ENCODE assay signal across 8 mouse cellular contexts in genomic region chr7:101412796-101413195, GRCm38 (mm10). TPM values are rescaled to one million over a fixed set of nuclear protein-coding genes. Genes with fewer than 3 reads are reported as not detected.
A peak's percentile ranks its signal among the peaks of the same experiment; 100 is the strongest.
DNase-seq lines count a peak whose midpoint lies in the region; TF ChIP-seq lines count a peak whose summit lies in the region.

No protein-coding gene starts in this region.

- no peaks in the 10 kb centered on the region for H3K36me3 ChIP-seq in forebrain, embryonic 10.5 days (replicated peaks)

- intact Hi-C loops in heart, postnatal 14 days (cut with DNase I), result loop anchor here (1.0 to 5.0 kb wide), 3 partner anchors 102 to 210 kb away; no protein-coding TSS in a partner anchor

- DNase-seq in CD8-positive naive resting alpha-beta T cell, adult 2 months (ENCODE audit: low read depth in 2 of 2, low spot score in 2 of 2), result peak; percentile 81 to 89
- DNase-seq in brain, embryonic 14.5 days (ENCODE audit: low read depth), result peak; percentile 89
- DNase-seq in forebrain, embryonic 10.5 days (ENCODE audit: extremely low spot score, low spot score), result peak; percentile 91
- peak; percentile 85 to 92 for DNase-seq in heart, postnatal 14 days
- peak; percentile 92 for DNase-seq in layer of hippocampus, adult 11-12 months (ENCODE audit: low spot score)
- peak; percentile 84 for DNase-seq in lung, adult 2 months
- DNase-seq in thymus, adult 18-20 months, result peak; percentile 57 to 62

- TF ChIP-seq POLR2A in brain, embryonic 14.5 days (IDR thresholded peaks at IDR 0.05; ENCODE audit: borderline replicate concordance, extremely low read depth, insufficient read depth, insufficient read length, poor library complexity, severe bottlenecking), result no peak
- no peak for TF ChIP-seq POLR2A in lung, adult 2 months (IDR thresholded peaks at IDR 0.05; ENCODE audit: borderline replicate concordance, extremely low read depth, low read depth, low read length)
- TF ChIP-seq POLR2A in olfactory bulb, adult 2 months (IDR thresholded peaks at IDR 0.05; ENCODE audit: insufficient read depth, low read depth, low read length), result no peak

- H3K4me3 ChIP-seq in forebrain, embryonic 10.5 days, result no peak overlapping the region
- no peak overlapping the region for H3K4me3 ChIP-seq in lung, adult 2 months (replicated peaks; ENCODE audit: extremely low read depth, low read depth, low read length)
- H3K4me3 ChIP-seq in olfactory bulb, adult 2 months (ENCODE audit: insufficient read depth, low read depth, low read length), result no peak overlapping the region

- H3K27me3 ChIP-seq in forebrain, embryonic 10.5 days (ENCODE audit: poor library complexity, severe bottlenecking), result peaks cover 11% of the 10 kb centered on the region

- no peaks in the 10 kb centered on the region for H3K9me3 ChIP-seq in forebrain, embryonic 10.5 days

- TF ChIP-seq CTCF in brain, embryonic 14.5 days (IDR thresholded peaks at IDR 0.05; ENCODE audit: borderline replicate concordance, extremely low read depth, insufficient read depth, insufficient read length), result peak; percentile 98
- TF ChIP-seq CTCF in lung, adult 2 months (IDR thresholded peaks at IDR 0.05; ENCODE audit: insufficient read depth, low read length), result peak; percentile 99
- TF ChIP-seq CTCF in olfactory bulb, adult 2 months (IDR thresholded peaks at IDR 0.05; ENCODE audit: insufficient read depth, low read depth, low read length), result peak; percentile 47

- H3K27ac ChIP-seq in forebrain, embryonic 10.5 days, result no peak overlapping the region
- peak overlapping the region; percentile 10 for H3K27ac ChIP-seq in olfactory bulb, adult 2 months (ENCODE audit: insufficient read depth, low read depth, low read length)

- H3K4me1 ChIP-seq in forebrain, embryonic 10.5 days, result peaks cover 30% of the 10 kb centered on the region
- no peaks in the 10 kb centered on the region; the same call in 1 of the 2 replicates for H3K4me1 ChIP-seq in lung, adult 2 months (ENCODE audit: control insufficient read depth, insufficient read depth, low read length)
- H3K4me1 ChIP-seq in olfactory bulb, adult 2 months (ENCODE audit: control insufficient read depth, insufficient read depth, low read length), result peaks cover 38% of the 10 kb centered on the region

RNA-seq across cellular contexts. Expression of gene Gm45837, which starts 2.1 kb away (rescaled TPM):
- polyA plus RNA-seq in brain, embryonic 14.5 days (2012; rRNA removed), result 0.37 and 0.79 TPM in 2 replicates
- not detected in 2 replicates for polyA plus RNA-seq in forebrain, embryonic 10.5 days (2016; fragmentation: Nextera tagmentation; extraction: Ambion mirVana)
- total RNA-seq in heart, postnatal 14 days (2021), result not detected
- polyA plus RNA-seq in lung, adult 2 months (2012; rRNA removed), result 0.68 and 1.7 TPM in 2 replicates
- polyA plus RNA-seq in olfactory bulb, adult 2 months (2012; ENCODE audit: insufficient read depth, insufficient read length, low replicate concordance, missing spikeins), result not detected in 2 replicates

RNA-seq across cellular contexts. Expression of gene Pde2a, which starts 8.7 kb away (rescaled TPM):
- polyA plus RNA-seq in brain, embryonic 14.5 days (2012; rRNA removed), result 19.4 and 25.1 TPM in 2 replicates
- 16.2 and 16.3 TPM in 2 replicates for polyA plus RNA-seq in forebrain, embryonic 10.5 days (2016; fragmentation: Nextera tagmentation; extraction: Ambion mirVana)
- total RNA-seq in heart, postnatal 14 days (2021), result 10 to 100 TPM; 72.2 to 78.0 TPM
- 8.7 and 9.3 TPM in 2 replicates for polyA plus RNA-seq in lung, adult 2 months (2012; rRNA removed)
- polyA plus RNA-seq in olfactory bulb, adult 2 months (2012; ENCODE audit: insufficient read depth, insufficient read length, low replicate concordance, missing spikeins), result not detected in 2 replicates

Comparison
In these comparisons a context has a peak if more than half of its experiments do, and no peak if none do; other contexts are left out.
1. CTCF ChIP-seq: peak in every context shown above with its lines; median percentile 99 in lung, adult 2 months; 98 in brain, embryonic 14.5 days; 47 in olfactory bulb, adult 2 months.